Mouse (Mus musculus) midbrain, embryonic 14.5 days (tissue): ENCODE data around the gene Tmc4. TPM values are rescaled to one million over a fixed set of nuclear protein-coding genes. Genes with fewer than 3 reads are reported as not detected.

Source experiments
- ATAC-seq: fragments of 200-750 bp; cut with Nextera tagmentation; 2 replicates; pipeline ENCODE4 v1.8.0; 2017; ENCODE audit warnings: moderate number of reproducible peaks, moderate library complexity; ENCODE audit not compliant: low FRiP score, low TSS enrichment
- DNase-seq: peaks from one replicate; pipeline ENCODE4 v3.0.0-alpha.2; 2015
- H3K27ac ChIP-seq: fragments of 300-500 bp; sonication (generic); replicated peaks from 2 replicates; pipeline ENCODE4 v1.5.1; 2014; ENCODE audit warnings: mild to moderate bottlenecking, low read depth, low read length, moderate library complexity
- H3K27me3 ChIP-seq: fragments of 300-500 bp; sonication (generic); 2 replicates; pipeline ENCODE4 v1.6.1; 2014; ENCODE audit warnings: low read length, control low read depth, mixed read lengths; ENCODE audit not compliant: control insufficient read depth, insufficient read depth
- H3K36me3 ChIP-seq: fragments of 300-500 bp; sonication (generic); 2 replicates; pipeline ENCODE4 v1.6.1; 2014; ENCODE audit warnings: low read length, control low read depth; ENCODE audit not compliant: control insufficient read depth, insufficient read depth
- H3K4me1 ChIP-seq: fragments of 300-500 bp; sonication (generic); 2 replicates; pipeline ENCODE4 v1.6.1; 2014; ENCODE audit warnings: mild to moderate bottlenecking, antibody characterized with exemption, low read length, control low read depth; ENCODE audit not compliant: control insufficient read depth, insufficient read depth
- H3K4me2 ChIP-seq: fragments of 300-500 bp; sonication (generic); 2 replicates; pipeline ENCODE4 v1.6.1; 2014; ENCODE audit warnings: mild to moderate bottlenecking, low read length, moderate library complexity
- H3K4me3 ChIP-seq: fragments of 300-500 bp; sonication (generic); replicated peaks from 2 replicates; pipeline ENCODE4 v1.5.1; 2014; ENCODE audit warnings: low read depth, low read length
- H3K9ac ChIP-seq: fragments of 300-500 bp; sonication (generic); replicated peaks from 2 replicates; pipeline ENCODE4 v1.6.1; 2014; ENCODE audit warnings: mild to moderate bottlenecking, low read length, moderate library complexity
- H3K9me3 ChIP-seq: fragments of 300-500 bp; sonication (generic); 2 replicates; pipeline ENCODE4 v1.6.1; 2016; ENCODE audit warnings: low read length, control low read depth, mixed read lengths; ENCODE audit not compliant: control insufficient read depth
- WGBS: fragments of 180-500 bp; shearing (Covaris S2); extraction: QIAGEN DNeasy Blood & Tissue Kit; methylation state at CpG from one replicate; pipeline ENCODE4 v1.1.7; 2014; 5-methylcytosine and 5-hydroxymethylcytosine counted together
- polyA plus RNA-seq: library from polyadenylated mRNA; unstranded; fragments of >200 nt; fragmentation: Nextera tagmentation; extraction: Ambion mirVana; gene quantifications from 2 replicates; pipeline ENCODE4 v1.2.1, GENCODE M21; 2014

Tmc4 gene
- polyA plus RNA-seq, 1 experiment from 2014 or later, result 3.0 TPM

- Histone ChIP-seq H3K9ac (no peak overlapping the region), H3K4me2 (no peak overlapping the region), H3K36me3 (peaks cover 97% of the 10 kb centered on the region), H3K27me3 (no peaks in the 10 kb centered on the region), H3K27ac (no peak overlapping the region), H3K9me3 (no peaks in the 10 kb centered on the region), H3K4me3 (no peak overlapping the region), H3K4me1 (no peaks in the 10 kb centered on the region)
- 88% methylated on average over 4 of the region's 4 CpGs for WGBS
- no peak for DNase-seq
- no peak for ATAC-seq
Measured at GRCm38 (mm10) chr7:3656966-3657365, 20.4 kb downstream of the Tmc4 start.

DNA sequence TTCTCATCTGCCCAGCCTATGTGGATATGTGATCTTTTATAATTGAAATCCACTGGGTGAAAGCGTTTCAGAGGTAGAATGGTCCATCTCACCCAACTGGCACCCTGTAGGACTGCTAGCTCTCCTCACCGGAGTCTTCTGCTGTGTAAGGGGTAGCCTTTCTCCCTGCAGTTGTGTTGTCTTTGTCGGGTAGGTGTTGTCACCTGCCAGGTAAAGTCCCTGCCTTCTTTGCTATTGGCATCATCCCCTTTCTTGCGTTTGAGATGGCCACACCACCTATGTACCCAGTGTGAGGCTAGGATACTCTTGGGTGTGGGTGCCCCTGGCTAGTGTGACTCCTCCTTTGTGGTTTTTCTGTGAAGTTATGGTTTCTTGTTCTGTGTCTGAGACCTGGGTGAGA, 30.7 kb downstream of the Tmc4 start:
- peak overlapping the region; percentile 81 for H3K4me2 ChIP-seq
- peaks cover 21% of the 10 kb centered on the region for H3K36me3 ChIP-seq
- H3K4me3 ChIP-seq, result peak overlapping the region; percentile 90
- WGBS, result 73% methylated on average over 4 of the region's 4 CpGs
- no peak for ATAC-seq
- H3K27ac ChIP-seq, result no peak overlapping the region
- no peaks in the 10 kb centered on the region for H3K9me3 ChIP-seq
- H3K27me3 ChIP-seq, result no peaks in the 10 kb centered on the region
- H3K4me1 ChIP-seq, result peaks cover 21% of the 10 kb centered on the region
- peak overlapping the region; percentile 94 for H3K9ac ChIP-seq
- no peak for DNase-seq

- H3K9me3 ChIP-seq, result no peaks in the 10 kb centered on the region
- DNase-seq (no peak), ATAC-seq (no peak)
- peak overlapping the region; percentile 94 for H3K9ac ChIP-seq
- H3K4me2 ChIP-seq, result peak overlapping the region; percentile 81
- H3K27me3 ChIP-seq, result no peaks in the 10 kb centered on the region
- H3K4me1 ChIP-seq, result peaks cover 21% of the 10 kb centered on the region
- H3K36me3 ChIP-seq, result peaks cover 17% of the 10 kb centered on the region
- WGBS, result 27% methylated on average over 9 of the region's 9 CpGs
- H3K27ac ChIP-seq, result peak overlapping the region; percentile 96; the same call in 1 of the 2 replicates
- H3K4me3 ChIP-seq, result peak overlapping the region; percentile 90
Measured at GRCm38 (mm10) chr7:3646188-3646587, 31.2 kb downstream of the Tmc4 start.

DNA sequence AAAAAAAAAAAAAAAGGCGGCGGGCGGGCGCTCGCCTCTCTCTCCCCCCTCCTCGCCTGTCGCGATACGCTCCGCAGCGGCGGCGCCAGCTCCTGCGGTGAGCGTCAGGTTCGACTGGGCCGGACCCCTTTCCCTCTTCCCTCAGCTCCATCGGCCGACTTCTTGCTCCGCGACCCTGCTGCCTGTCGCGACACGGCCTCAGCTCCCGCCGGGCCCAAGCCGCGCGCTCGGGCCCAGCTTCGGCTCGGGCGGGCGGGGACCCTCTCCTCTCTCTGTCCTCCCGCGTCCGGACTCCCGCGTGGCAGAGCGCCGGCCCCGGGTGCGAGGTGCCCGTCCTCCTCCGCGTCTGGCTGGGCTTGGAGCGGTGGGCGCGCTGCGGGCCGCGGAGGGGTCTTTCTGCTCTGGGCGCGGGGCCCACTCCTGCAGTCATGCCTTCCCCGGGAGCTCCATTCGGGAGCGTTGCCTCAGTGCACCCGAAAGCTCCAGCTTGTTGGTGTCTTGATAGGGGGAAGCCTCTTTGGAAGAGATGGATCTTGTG, 31.8 kb downstream of the Tmc4 start:
- Histone ChIP-seq H3K4me1 (peaks cover 21% of the 10 kb centered on the region), H3K9me3 (no peaks in the 10 kb centered on the region), H3K4me3 (peak overlapping the region; percentile 90), H3K27me3 (no peaks in the 10 kb centered on the region), H3K27ac (peak overlapping the region; percentile 96), H3K4me2 (peak overlapping the region; percentile 81), H3K9ac (peak overlapping the region; percentile 94), H3K36me3 (peaks cover 17% of the 10 kb centered on the region)
- WGBS, result 1% methylated on average over 53 of the region's 58 CpGs
- no peak for ATAC-seq
- no peak for DNase-seq

- peak within 1 kb of the TSS; percentile 94 for H3K9ac ChIP-seq
- peaks cover 21% of the 10 kb centered on the region for H3K4me1 ChIP-seq
- ATAC-seq, result peak; percentile 98
- H3K4me2 ChIP-seq, result peak within 1 kb of the TSS; percentile 81
- WGBS, result under 1% methylated on average over 57 of the region's 58 CpGs
- H3K27ac ChIP-seq, result peak within 1 kb of the TSS; percentile 96
- no peaks in the 10 kb centered on the region for H3K9me3 ChIP-seq
- DNase-seq, result peak; percentile 99
- H3K4me3 ChIP-seq, result peak within 1 kb of the TSS; percentile 90
- H3K36me3 ChIP-seq, result peaks cover 18% of the 10 kb centered on the region
- no peaks in the 10 kb centered on the region for H3K27me3 ChIP-seq
Measured at GRCm38 (mm10) chr7:3644672-3645487, 32.5 kb downstream of the Tmc4 start, which contains the start of gene Cnot3. Gene Cnot3, plus strand, starts transcription at chr7:3645268.

- H3K4me3 ChIP-seq, result peak overlapping the region; percentile 90
- no peak for ATAC-seq
- 0% methylated on average over 11 of the region's 11 CpGs for WGBS
Measured at GRCm38 (mm10) chr7:3644348-3644671, 33.0 kb downstream of the Tmc4 start.

GRCm38 (mm10) chr7:3643843-3644242, 33.5 kb downstream of the Tmc4 start:
- peak overlapping the region; percentile 90 for H3K4me3 ChIP-seq

More at GRCm38 (mm10) chr7:3644348-3644671, 33.0 kb downstream of the Tmc4 start:
- H3K27ac ChIP-seq, result no peak overlapping the region; the same call in 1 of the 2 replicates
- peaks cover 21% of the 10 kb centered on the region for H3K4me1 ChIP-seq
- no peaks in the 10 kb centered on the region for H3K9me3 ChIP-seq
- H3K36me3 ChIP-seq, result peaks cover 24% of the 10 kb centered on the region
- no peak for DNase-seq
- no peaks in the 10 kb centered on the region for H3K27me3 ChIP-seq
- H3K4me2 ChIP-seq, result peak overlapping the region; percentile 81
- H3K9ac ChIP-seq, result no peak overlapping the region

DNA sequence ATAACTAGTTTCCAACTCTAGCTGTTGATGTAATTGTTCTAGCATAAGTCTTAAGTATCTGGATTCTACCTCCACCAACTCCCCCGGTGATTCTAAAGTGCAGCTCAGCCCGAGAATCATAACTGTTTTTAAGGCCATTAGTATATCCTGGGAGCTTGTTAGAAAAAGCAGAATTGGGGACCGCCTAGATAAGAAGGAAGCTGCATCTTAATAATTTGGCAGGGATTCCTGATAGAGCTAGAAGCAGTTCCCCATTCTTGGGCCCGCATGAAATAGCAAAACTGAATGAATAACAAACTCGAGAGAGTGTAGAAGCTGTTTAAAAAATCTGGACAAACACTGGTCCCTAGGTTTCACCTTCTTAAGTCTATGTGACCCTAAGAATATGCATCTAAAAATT, 33.9 kb downstream of the Tmc4 start:
- Histone ChIP-seq H3K36me3 (peaks cover 33% of the 10 kb centered on the region), H3K27me3 (no peaks in the 10 kb centered on the region), H3K27ac (no peak overlapping the region), H3K9me3 (no peaks in the 10 kb centered on the region), H3K4me2 (no peak overlapping the region), H3K9ac (no peak overlapping the region), H3K4me1 (peaks cover 21% of the 10 kb centered on the region), H3K4me3 (no peak overlapping the region)
- 75% methylated on average over 5 of the region's 5 CpGs for WGBS
- no peak for DNase-seq
- no peak for ATAC-seq

More at GRCm38 (mm10) chr7:3643843-3644242, 33.5 kb downstream of the Tmc4 start:
- 24% methylated on average over 9 of the region's 9 CpGs for WGBS
- peak overlapping the region; percentile 81 for H3K4me2 ChIP-seq
- no peak overlapping the region; the same call in 1 of the 2 replicates for H3K27ac ChIP-seq
- peaks cover 28% of the 10 kb centered on the region for H3K36me3 ChIP-seq
- H3K9ac ChIP-seq, result no peak overlapping the region
- no peaks in the 10 kb centered on the region for H3K9me3 ChIP-seq
- DNase-seq (no peak), ATAC-seq (no peak)
- H3K4me1 ChIP-seq, result peaks cover 21% of the 10 kb centered on the region
- H3K27me3 ChIP-seq, result no peaks in the 10 kb centered on the region

DNA sequence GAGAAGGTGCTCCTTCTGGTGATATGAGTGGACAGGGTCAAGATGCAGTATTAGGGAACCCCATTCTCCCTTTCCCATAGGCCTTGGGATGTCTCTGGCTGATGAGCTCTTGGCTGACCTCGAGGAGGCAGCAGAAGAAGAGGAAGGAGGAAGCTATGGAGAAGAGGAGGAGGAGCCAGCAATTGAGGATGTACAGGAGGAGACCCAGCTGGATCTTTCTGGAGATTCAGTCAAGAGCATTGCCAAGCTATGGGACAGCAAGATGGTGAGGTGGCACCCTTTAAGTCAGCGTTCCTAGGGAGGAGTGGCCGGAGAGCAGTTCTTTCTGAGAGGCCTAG, 46.9 kb downstream of the Tmc4 start:
- ATAC-seq (no peak), DNase-seq (no peak)
- Histone ChIP-seq H3K4me1 (peaks cover 13% of the 10 kb centered on the region), H3K9ac (peak overlapping the region; percentile 77), H3K27ac (no peak overlapping the region), H3K4me2 (peak overlapping the region; percentile 98), H3K4me3 (peak overlapping the region; percentile 50), H3K27me3 (no peaks in the 10 kb centered on the region), H3K9me3 (no peaks in the 10 kb centered on the region), H3K36me3 (peaks cover 37% of the 10 kb centered on the region)
- WGBS, result 51% methylated on average over 3 of the region's 3 CpGs
